Mouse (Mus musculus): Measurements from ENCODE around the gene Ada. TPM values are rescaled to one million over a fixed set of nuclear protein-coding genes. Genes with fewer than 3 reads are reported as not detected.

Ada gene
- polyA plus RNA-seq, 1 experiment from 2014 or later: 3.4 TPM

DNA sequence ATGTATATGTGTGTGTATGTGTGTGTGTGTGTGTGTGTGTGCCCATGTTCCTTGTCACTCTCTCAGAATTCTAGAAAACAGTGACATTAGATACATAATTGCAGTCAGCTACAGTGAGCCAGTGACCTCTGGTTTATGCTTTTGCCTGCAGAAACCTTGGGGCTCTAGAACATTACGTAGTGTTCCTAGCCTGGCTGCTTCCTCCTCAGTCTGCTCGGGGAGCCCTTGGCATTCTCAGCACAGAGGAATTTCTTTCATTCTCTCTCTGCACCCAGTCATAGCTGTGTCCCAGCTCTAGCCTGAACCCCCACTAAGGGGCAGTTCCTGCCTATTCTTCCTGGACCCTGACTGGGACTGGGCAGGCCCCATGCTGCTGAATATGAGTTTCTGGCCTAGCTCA is 8.1 kb upstream of the Ada start:
- Histone ChIP-seq H3K36me3 (ENCODE audit: inconsistent target) (no peaks in the 10 kb centered on the region), H3K27ac (no peak overlapping the region), H3K4me3 (ENCODE audit: inconsistent target) (no peak overlapping the region), H3K79me2 (ENCODE audit: inconsistent target) (no peaks in the 10 kb centered on the region)
- WGBS (ENCODE audit: missing documents): 93% methylated on average over 2 of the region's 2 CpGs

DNA sequence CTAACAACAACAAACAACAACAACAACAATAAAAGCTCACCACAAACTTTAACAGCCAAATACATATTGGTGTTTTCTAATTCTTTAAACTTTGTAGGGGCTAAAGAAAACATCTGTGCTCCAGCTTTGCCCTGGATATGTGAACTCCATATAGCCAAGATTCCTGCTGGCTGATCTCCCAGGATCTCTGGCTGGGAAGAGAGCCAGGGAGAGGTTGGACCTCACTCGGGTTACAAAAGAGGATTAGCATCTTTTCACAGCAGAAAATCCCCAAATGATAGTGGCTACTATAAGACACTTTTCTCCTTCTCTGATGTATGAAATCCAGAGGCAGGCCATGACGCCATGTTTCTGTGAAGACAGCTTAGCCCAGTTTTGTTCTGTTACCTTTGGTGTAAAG is 6.7 kb upstream of the Ada start:
- Histone ChIP-seq H3K27ac (no peak overlapping the region), H3K79me2 (ENCODE audit: inconsistent target) (no peaks in the 10 kb centered on the region), H3K4me3 (ENCODE audit: inconsistent target) (no peak overlapping the region), H3K36me3 (ENCODE audit: inconsistent target) (no peaks in the 10 kb centered on the region)
- 95% methylated on average over 2 of the region's 2 CpGs for WGBS (ENCODE audit: missing documents)

DNA sequence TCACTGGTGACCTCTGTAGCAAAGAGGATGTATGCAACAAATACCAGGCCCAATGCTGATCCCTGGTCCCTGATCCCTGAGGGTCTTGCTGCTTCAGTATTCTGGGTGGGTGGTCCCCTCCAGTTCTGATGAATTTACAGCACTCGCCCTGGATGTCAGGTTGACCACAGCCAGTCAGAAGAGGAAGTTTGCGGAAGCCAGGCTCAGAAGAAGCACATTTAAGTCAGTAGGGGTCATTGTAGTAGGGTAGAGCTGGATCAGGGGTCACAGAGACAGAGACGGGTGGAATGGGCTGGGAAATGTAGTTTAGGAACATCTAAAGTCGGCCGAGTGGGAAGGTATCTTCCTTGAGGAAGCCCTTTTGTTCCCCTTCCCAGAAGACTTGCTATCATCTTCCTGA is 4.2 kb upstream of the Ada start:
- no peaks in the 10 kb centered on the region for H3K79me2 ChIP-seq (ENCODE audit: inconsistent target)
- WGBS (ENCODE audit: missing documents): 26% methylated on average over 5 of the region's 5 CpGs
- H3K36me3 ChIP-seq (ENCODE audit: inconsistent target): no peaks in the 10 kb centered on the region
- H3K4me3 ChIP-seq (ENCODE audit: inconsistent target): no peak overlapping the region
- no peak overlapping the region for H3K27ac ChIP-seq

- Histone ChIP-seq H3K36me3 (ENCODE audit: inconsistent target) (no peaks in the 10 kb centered on the region), H3K79me2 (ENCODE audit: inconsistent target) (no peaks in the 10 kb centered on the region), H3K27ac (no peak overlapping the region), H3K4me3 (ENCODE audit: inconsistent target) (no peak overlapping the region)
- 23% methylated on average over 10 of the region's 10 CpGs for WGBS (ENCODE audit: missing documents)
Observed at GRCm38 (mm10) chr2:163744801-163745570, 5.1 kb downstream of the Ada start.

GRCm38 (mm10) chr2:163743357-163743756 is 6.7 kb downstream of the Ada start:
- no peak overlapping the region for H3K27ac ChIP-seq
- no peak overlapping the region for H3K4me3 ChIP-seq (ENCODE audit: inconsistent target)
- H3K36me3 ChIP-seq (ENCODE audit: inconsistent target): no peaks in the 10 kb centered on the region
- WGBS (ENCODE audit: missing documents): 47% methylated on average over 6 of the region's 6 CpGs
- no peaks in the 10 kb centered on the region for H3K79me2 ChIP-seq (ENCODE audit: inconsistent target)

DNA sequence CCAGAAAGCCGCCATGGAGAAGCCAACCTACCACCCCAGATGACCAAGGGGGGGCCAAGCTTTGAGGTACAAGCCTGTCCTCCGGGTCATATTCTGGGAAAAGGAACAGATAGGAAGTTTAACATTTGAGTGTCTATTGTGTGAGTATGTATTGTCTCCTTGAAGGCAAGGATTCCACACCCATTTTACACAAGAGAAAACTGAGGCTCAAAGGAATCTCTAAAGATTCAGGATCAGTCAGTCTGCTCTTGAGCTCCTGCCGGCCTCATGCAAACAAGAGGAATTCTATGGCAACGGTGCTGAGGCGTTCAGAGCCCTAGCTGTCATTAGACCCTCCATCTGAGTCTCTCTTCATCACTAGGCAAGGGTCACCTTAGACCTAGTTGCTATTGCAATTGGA is 7.4 kb downstream of the Ada start:
- WGBS (ENCODE audit: missing documents): 94% methylated on average over 5 of the region's 5 CpGs
- Histone ChIP-seq H3K79me2 (ENCODE audit: inconsistent target) (no peaks in the 10 kb centered on the region), H3K4me3 (ENCODE audit: inconsistent target) (no peak overlapping the region), H3K36me3 (ENCODE audit: inconsistent target) (no peaks in the 10 kb centered on the region), H3K27ac (no peak overlapping the region)

GRCm38 (mm10) chr2:163735980-163736379 is 14.1 kb downstream of the Ada start:
- WGBS (ENCODE audit: missing documents): 40% methylated on average over 4 of the region's 6 CpGs
- no peak overlapping the region for H3K4me3 ChIP-seq (ENCODE audit: inconsistent target)
- no peak overlapping the region for H3K27ac ChIP-seq
- no peaks in the 10 kb centered on the region for H3K79me2 ChIP-seq (ENCODE audit: inconsistent target)
- no peaks in the 10 kb centered on the region for H3K36me3 ChIP-seq (ENCODE audit: inconsistent target)

- Histone ChIP-seq H3K4me3 (ENCODE audit: inconsistent target) (no peak overlapping the region), H3K27ac (no peak overlapping the region), H3K79me2 (ENCODE audit: inconsistent target) (no peaks in the 10 kb centered on the region), H3K36me3 (ENCODE audit: inconsistent target) (peaks cover 2% of the 10 kb centered on the region; the same call in 1 of the 2 replicates)
- 71% methylated on average over 9 of the region's 9 CpGs for WGBS (ENCODE audit: missing documents)
Observed at GRCm38 (mm10) chr2:163735163-163735562, 14.9 kb downstream of the Ada start.

GRCm38 (mm10) chr2:163732021-163732420 is 18.0 kb downstream of the Ada start:
- Histone ChIP-seq H3K36me3 (ENCODE audit: inconsistent target) (peaks cover 7% of the 10 kb centered on the region; the same call in 1 of the 2 replicates), H3K79me2 (ENCODE audit: inconsistent target) (no peaks in the 10 kb centered on the region), H3K4me3 (ENCODE audit: inconsistent target) (no peak overlapping the region), H3K27ac (no peak overlapping the region)
- 89% methylated on average over 11 of the region's 11 CpGs for WGBS (ENCODE audit: missing documents)

DNA sequence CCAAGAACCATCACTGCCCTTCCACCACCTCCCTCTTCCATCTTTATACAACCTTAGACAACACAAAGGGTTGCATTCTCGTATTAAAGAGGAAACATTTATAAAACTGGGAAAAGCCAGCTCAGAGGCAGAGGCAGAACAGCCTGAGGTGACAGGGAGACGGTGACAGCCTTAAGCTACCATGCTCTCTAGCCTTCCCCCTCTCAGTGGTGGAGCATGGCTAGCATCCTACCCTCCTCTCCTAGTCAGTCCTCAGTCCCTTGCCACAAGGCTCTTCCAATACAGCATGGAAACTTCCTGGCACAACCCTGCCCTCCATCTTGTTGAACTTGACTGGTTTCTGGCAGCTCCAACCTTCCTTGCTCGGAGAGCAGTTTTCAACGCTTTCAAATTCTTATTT is 21.7 kb downstream of the Ada start:
- WGBS (ENCODE audit: missing documents): 100% methylated on average over 4 of the region's 4 CpGs
- Histone ChIP-seq H3K36me3 (ENCODE audit: inconsistent target) (peaks cover 15% of the 10 kb centered on the region; the same call in 1 of the 2 replicates), H3K79me2 (ENCODE audit: inconsistent target) (no peaks in the 10 kb centered on the region), H3K27ac (no peak overlapping the region), H3K4me3 (ENCODE audit: inconsistent target) (no peak overlapping the region)

- WGBS (ENCODE audit: missing documents): 92% methylated on average over 5 of the region's 5 CpGs
- H3K36me3 ChIP-seq (ENCODE audit: inconsistent target): peaks cover 29% of the 10 kb centered on the region; the same call in 1 of the 2 replicates
- no peak overlapping the region for H3K27ac ChIP-seq
- no peak overlapping the region for H3K4me3 ChIP-seq (ENCODE audit: inconsistent target)
- no peaks in the 10 kb centered on the region for H3K79me2 ChIP-seq (ENCODE audit: inconsistent target)
Observed at GRCm38 (mm10) chr2:163726766-163727393, 23.2 kb downstream of the Ada start.

- peaks cover 29% of the 10 kb centered on the region; the same call in 1 of the 2 replicates for H3K36me3 ChIP-seq (ENCODE audit: inconsistent target)
- no peak overlapping the region for H3K4me3 ChIP-seq (ENCODE audit: inconsistent target)
- 91% methylated on average over 7 of the region's 7 CpGs for WGBS (ENCODE audit: missing documents)
- peaks cover 2% of the 10 kb centered on the region; the same call in 1 of the 2 replicates for H3K79me2 ChIP-seq (ENCODE audit: inconsistent target)
- H3K27ac ChIP-seq: no peak overlapping the region
Observed at GRCm38 (mm10) chr2:163722550-163722949, 27.5 kb downstream of the Ada start.

- WGBS (ENCODE audit: missing documents): 56% methylated on average over 4 of the region's 4 CpGs
- peaks cover 29% of the 10 kb centered on the region; the same call in 1 of the 2 replicates for H3K36me3 ChIP-seq (ENCODE audit: inconsistent target)
Observed at GRCm38 (mm10) chr2:163719616-163720015, 30.4 kb downstream of the Ada start.

GRCm38 (mm10) chr2:163718951-163719603 is 31.0 kb downstream of the Ada start:
- Histone ChIP-seq H3K27ac (no peak overlapping the region), H3K36me3 (ENCODE audit: inconsistent target) (peaks cover 29% of the 10 kb centered on the region; the same call in 1 of the 2 replicates), H3K4me3 (ENCODE audit: inconsistent target) (no peak overlapping the region), H3K79me2 (ENCODE audit: inconsistent target) (peaks cover 7% of the 10 kb centered on the region; the same call in 1 of the 2 replicates)
- WGBS (ENCODE audit: missing documents): 44% methylated on average over 9 of the region's 9 CpGs

More at GRCm38 (mm10) chr2:163719616-163720015, 30.4 kb downstream of the Ada start:
- Histone ChIP-seq H3K27ac (no peak overlapping the region), H3K79me2 (ENCODE audit: inconsistent target) (peaks cover 7% of the 10 kb centered on the region; the same call in 1 of the 2 replicates), H3K4me3 (ENCODE audit: inconsistent target) (no peak overlapping the region)

GRCm38 (mm10) chr2:163718526-163718925 is 31.5 kb downstream of the Ada start:
- no peak overlapping the region for H3K4me3 ChIP-seq (ENCODE audit: inconsistent target)
- H3K79me2 ChIP-seq (ENCODE audit: inconsistent target): peaks cover 7% of the 10 kb centered on the region; the same call in 1 of the 2 replicates
- H3K36me3 ChIP-seq (ENCODE audit: inconsistent target): peaks cover 23% of the 10 kb centered on the region; the same call in 1 of the 2 replicates
- 75% methylated on average over 2 of the region's 2 CpGs for WGBS (ENCODE audit: missing documents)
- no peak overlapping the region for H3K27ac ChIP-seq
